Mouse (Mus musculus) ES-Bruce4 (cell line): Measurements from ENCODE around the gene Lemd1. TPM values are rescaled to one million over a fixed set of nuclear protein-coding genes. Genes with fewer than 3 reads are reported as not detected.

Source experiments
- H3K27ac ChIP-seq: 2 replicates; pipeline ENCODE4 v1.5.1; 2012; ENCODE audit warnings: low read length, inconsistent platforms; ENCODE audit not compliant: insufficient read depth
- H3K27me3 ChIP-seq: 2 replicates; pipeline ENCODE4 v1.6.1; 2012; ENCODE audit warnings: mild to moderate bottlenecking, low read length, inconsistent platforms; ENCODE audit not compliant: control insufficient read depth, poor library complexity, insufficient read depth, severe bottlenecking
- H3K36me3 ChIP-seq: 2 replicates; pipeline ENCODE4 v1.6.1; 2012; ENCODE audit warnings: inconsistent platforms, mild to moderate bottlenecking, low read length, moderate library complexity; ENCODE audit not compliant: control insufficient read depth, poor library complexity, insufficient read depth, severe bottlenecking
- H3K4me1 ChIP-seq: one replicate; pipeline ENCODE4 v1.8.1; 2011; ENCODE audit warnings: low read length; ENCODE audit not compliant: control insufficient read depth, insufficient read depth
- H3K4me3 ChIP-seq: 2 replicates; pipeline ENCODE4 v1.5.1; 2011; ENCODE audit warnings: low read depth, mild to moderate bottlenecking, low read length
- H3K9ac ChIP-seq: 2 replicates; pipeline ENCODE4 v1.6.1; 2012; ENCODE audit warnings: low read depth, mild to moderate bottlenecking, inconsistent platforms; ENCODE audit not compliant: poor library complexity, severe bottlenecking
- H3K9me3 ChIP-seq: replicated peaks from 2 replicates; pipeline ENCODE4 v1.6.1; 2012; ENCODE audit warnings: mild to moderate bottlenecking, low read length, inconsistent platforms; ENCODE audit not compliant: control insufficient read depth, poor library complexity, insufficient read depth, severe bottlenecking
- CTCF ChIP-seq: IDR thresholded peaks from one replicate; pipeline ENCODE4 v1.8.1; 2011; ENCODE audit warnings: low read depth, low read length
- EP300 ChIP-seq: IDR thresholded peaks from 2 replicates; pipeline ENCODE4 v1.6.1; 2011; ENCODE audit warnings: low read depth, low read length; ENCODE audit not compliant: insufficient read depth
- POLR2A ChIP-seq: IDR thresholded peaks from one replicate; pipeline ENCODE4 v1.8.1; 2011; ENCODE audit warnings: low read length; ENCODE audit not compliant: insufficient read depth
- polyA plus RNA-seq: library from polyadenylated mRNA; stranded (reverse); fragments of >200 nt; gene quantifications from 2 replicates; pipeline ENCODE4 v1.2.4, GENCODE M21; 2011; ENCODE audit warnings: low read depth; ENCODE audit not compliant: missing spikeins, insufficient read depth, insufficient read length

Lemd1 gene
- polyA plus RNA-seq, 1 experiment, result 20.0 TPM

- Histone ChIP-seq H3K9ac (no peak overlapping the region), H3K4me1 (peaks cover 19% of the 10 kb centered on the region), H3K27ac (peak overlapping the region; percentile 38), H3K27me3 (no peaks in the 10 kb centered on the region), H3K36me3 (no peaks in the 10 kb centered on the region), H3K9me3 (no peaks in the 10 kb centered on the region), H3K4me3 (no peak overlapping the region)
- TF ChIP-seq EP300 (0 out of 2 replicates have a peak, but pooled peaks have one; percentile 60), CTCF (peak; percentile 54), POLR2A (no peak)
Observed at GRCm38 (mm10) chr1:132287991-132288451, 96.8 kb downstream of the Lemd1 start.

DNA sequence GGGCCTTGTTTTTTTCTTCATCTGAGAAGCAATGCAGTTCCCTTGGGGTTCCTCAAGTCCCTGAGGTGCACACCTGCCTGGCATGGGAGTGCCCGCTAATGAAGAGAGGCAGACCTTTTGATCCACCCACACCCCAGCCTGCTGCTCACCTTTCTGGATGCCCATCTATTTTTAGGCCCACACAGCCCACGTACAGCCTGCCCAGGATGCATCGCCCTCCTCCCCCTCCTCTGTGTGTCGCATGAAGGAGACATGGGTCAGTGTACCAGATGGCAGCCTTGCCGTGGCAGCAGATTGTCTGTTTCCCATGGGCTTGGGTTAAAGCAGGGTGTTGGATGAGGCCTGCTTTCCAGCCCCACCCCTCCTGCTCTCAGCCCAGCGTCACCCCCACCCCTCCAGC is 98.7 kb downstream of the Lemd1 start:
- H3K4me1 ChIP-seq, result peaks cover 16% of the 10 kb centered on the region
- H3K9me3 ChIP-seq, result no peaks in the 10 kb centered on the region
- no peaks in the 10 kb centered on the region for H3K27me3 ChIP-seq
- H3K36me3 ChIP-seq, result no peaks in the 10 kb centered on the region
- no peak for TF ChIP-seq EP300
- TF ChIP-seq CTCF, result no peak
- no peak for TF ChIP-seq POLR2A
- no peak overlapping the region for H3K9ac ChIP-seq
- H3K27ac ChIP-seq, result no peak overlapping the region
- H3K4me3 ChIP-seq, result no peak overlapping the region

DNA sequence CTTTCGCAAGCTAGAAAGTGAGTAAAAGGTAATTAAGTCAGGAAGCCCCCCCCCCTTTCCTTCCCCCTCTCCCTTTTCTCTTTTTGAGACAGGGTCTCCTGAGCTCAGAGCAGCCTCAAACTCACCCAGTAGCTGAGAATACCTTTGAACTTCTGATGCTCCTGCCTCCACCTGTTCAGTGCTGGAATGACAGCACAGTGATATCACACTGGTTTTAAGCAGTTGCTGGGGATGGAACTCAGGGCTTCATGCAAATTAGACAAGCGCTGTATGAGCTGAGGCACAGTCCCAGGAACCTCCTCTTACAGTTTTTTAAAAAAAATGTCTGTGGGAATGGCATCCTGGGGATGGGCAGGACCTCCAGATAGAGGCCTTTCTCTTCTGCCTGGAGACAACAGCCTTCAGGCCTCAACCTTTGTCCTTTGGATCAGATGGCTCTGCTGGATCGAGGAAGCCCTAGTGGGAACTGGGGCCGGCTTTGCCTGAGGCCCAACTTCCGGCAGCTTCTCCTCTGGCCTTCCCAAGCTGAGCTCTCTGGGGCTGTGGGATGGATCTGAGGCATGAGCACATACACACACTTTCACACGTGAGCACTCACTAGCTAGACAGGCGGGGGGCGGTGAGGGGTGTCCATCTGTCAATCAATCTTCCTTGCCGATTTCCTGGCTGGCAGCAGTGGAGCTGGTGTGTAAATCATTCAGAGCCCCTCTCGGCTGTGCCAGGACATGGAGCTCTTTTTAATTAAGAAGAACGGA is 99.9 kb downstream of the Lemd1 start:
- Histone ChIP-seq H3K27me3 (no peaks in the 10 kb centered on the region), H3K4me3 (no peak overlapping the region), H3K27ac (peak overlapping the region; percentile 54), H3K36me3 (no peaks in the 10 kb centered on the region), H3K4me1 (peaks cover 16% of the 10 kb centered on the region), H3K9ac (peak overlapping the region; percentile 5), H3K9me3 (no peaks in the 10 kb centered on the region)
- TF ChIP-seq EP300 (no peak), POLR2A (no peak), CTCF (no peak)

- Histone ChIP-seq H3K27me3 (no peaks in the 10 kb centered on the region), H3K9me3 (no peaks in the 10 kb centered on the region), H3K27ac (peak overlapping the region; percentile 77), H3K36me3 (no peaks in the 10 kb centered on the region), H3K4me1 (peaks cover 16% of the 10 kb centered on the region), H3K4me3 (0 out of 2 replicates have a peak overlapping the region, but pooled peaks have one; percentile 6), H3K9ac (peak overlapping the region; percentile 5)
- TF ChIP-seq POLR2A (no peak), EP300 (no peak), CTCF (no peak)
Observed at GRCm38 (mm10) chr1:132291706-132292105, 100.5 kb downstream of the Lemd1 start.

DNA sequence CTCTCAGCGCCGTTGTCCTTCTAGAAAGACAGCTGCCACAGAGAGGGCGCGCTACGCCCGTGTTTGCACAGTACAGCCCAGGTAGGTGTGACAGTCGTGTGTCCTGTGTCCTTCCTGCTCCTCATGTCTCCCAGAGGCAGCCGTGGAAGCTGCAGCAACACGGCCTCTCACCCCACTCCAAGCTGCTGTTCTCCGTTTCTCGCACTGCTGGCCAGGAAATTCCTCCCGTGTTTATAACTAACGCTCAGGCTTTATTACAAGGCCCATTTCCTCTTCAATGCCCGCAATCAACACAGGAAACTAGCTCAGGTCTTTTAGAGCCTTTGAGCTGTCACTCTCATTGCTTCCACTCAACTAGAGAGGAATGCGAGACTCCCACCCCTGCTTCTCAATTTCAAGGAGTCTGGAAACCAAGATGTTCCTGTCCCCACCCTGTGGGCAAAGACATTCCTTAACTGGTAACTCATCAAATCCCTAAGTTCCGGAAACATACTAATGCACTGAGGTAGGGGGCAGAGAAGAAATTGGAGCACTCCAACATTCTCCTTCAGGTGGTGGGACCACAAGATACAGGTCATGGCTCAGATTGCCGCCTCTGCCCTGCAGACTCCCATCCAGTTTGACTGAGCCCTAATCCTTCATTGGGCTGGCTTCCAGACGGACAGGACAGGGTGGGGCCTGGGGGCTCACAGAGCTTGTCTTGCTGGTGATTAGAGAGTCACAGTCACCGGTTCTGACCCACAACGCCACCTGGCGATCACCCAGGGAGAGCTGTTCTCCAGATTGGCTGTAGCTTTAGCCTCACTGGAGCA is 101.3 kb downstream of the Lemd1 start:
- Histone ChIP-seq H3K36me3 (no peaks in the 10 kb centered on the region), H3K4me3 (no peak overlapping the region), H3K9me3 (no peaks in the 10 kb centered on the region), H3K27me3 (no peaks in the 10 kb centered on the region), H3K4me1 (peaks cover 11% of the 10 kb centered on the region), H3K27ac (peak overlapping the region; percentile 77), H3K9ac (no peak overlapping the region)
- TF ChIP-seq EP300, result 0 out of 2 replicates have a peak, but pooled peaks have one; percentile 33
- TF ChIP-seq CTCF, result peak; percentile 78
- TF ChIP-seq POLR2A, result no peak

- TF ChIP-seq EP300 (no peak), POLR2A (no peak), CTCF (no peak)
- Histone ChIP-seq H3K9me3 (no peaks in the 10 kb centered on the region), H3K4me1 (peaks cover 6% of the 10 kb centered on the region), H3K9ac (no peak overlapping the region), H3K4me3 (no peak overlapping the region), H3K27me3 (peaks cover 2% of the 10 kb centered on the region; the same call in 1 of the 2 replicates), H3K27ac (no peak overlapping the region), H3K36me3 (no peaks in the 10 kb centered on the region)
Observed at GRCm38 (mm10) chr1:132295506-132295905, 104.3 kb downstream of the Lemd1 start.
